Mouse (Mus musculus) forebrain, embryonic 15.5 days (tissue): Measurements from ENCODE around the gene Dyrk1a. TPM values are rescaled to one million over a fixed set of nuclear protein-coding genes. Genes with fewer than 3 reads are reported as not detected.

Experiments
- ATAC-seq: fragments of 200-750 bp; cut with Nextera tagmentation; replicated peaks from 2 replicates; pipeline ENCODE4 v1.8.0; 2017; ENCODE audit warnings: mild to moderate bottlenecking, moderate TSS enrichment, moderate library complexity
- H3K27ac ChIP-seq: fragments of 300-500 bp; sonication (generic); replicated peaks from 2 replicates; pipeline ENCODE4 v1.5.1; 2015; ENCODE audit warnings: mild to moderate bottlenecking, inconsistent platforms
- H3K27me3 ChIP-seq: fragments of 300-500 bp; sonication (generic); 2 replicates; pipeline ENCODE4 v1.6.1; 2015; ENCODE audit warnings: inconsistent platforms
- H3K36me3 ChIP-seq: fragments of 300-500 bp; sonication (generic); 2 replicates; pipeline ENCODE4 v1.6.1; 2015; ENCODE audit warnings: mild to moderate bottlenecking, inconsistent platforms
- H3K4me1 ChIP-seq: fragments of 300-500 bp; sonication (generic); 2 replicates; pipeline ENCODE4 v1.6.1; 2015; ENCODE audit warnings: inconsistent platforms
- H3K4me2 ChIP-seq: fragments of 300-500 bp; sonication (generic); replicated peaks from 2 replicates; pipeline ENCODE4 v1.6.1; 2015; ENCODE audit warnings: mild to moderate bottlenecking, inconsistent platforms
- H3K4me3 ChIP-seq: fragments of 300-500 bp; sonication (generic); 2 replicates; pipeline ENCODE4 v1.5.1; 2015; ENCODE audit warnings: mild to moderate bottlenecking, inconsistent platforms
- H3K9ac ChIP-seq: fragments of 300-500 bp; sonication (generic); replicated peaks from 2 replicates; pipeline ENCODE4 v1.6.1; 2015; ENCODE audit warnings: mild to moderate bottlenecking, inconsistent platforms
- H3K9me3 ChIP-seq: fragments of 300-500 bp; sonication (generic); 2 replicates; pipeline ENCODE4 v1.6.1; 2016; ENCODE audit warnings: inconsistent platforms
- WGBS: fragments of 180-500 bp; shearing (Covaris S2); methylation state at CpG from one replicate; pipeline ENCODE4 v1.1.7; 2015; ENCODE audit warnings: mixed read lengths; 5-methylcytosine and 5-hydroxymethylcytosine counted together
- polyA plus RNA-seq: library from polyadenylated mRNA; unstranded; fragments of >200 nt; fragmentation: Nextera tagmentation; extraction: Ambion mirVana; gene quantifications from 2 replicates; pipeline ENCODE4 v1.2.1, GENCODE M21; 2015

The Dyrk1a gene
- 12.3 and 12.8 TPM in 2 replicates for polyA plus RNA-seq

DNA sequence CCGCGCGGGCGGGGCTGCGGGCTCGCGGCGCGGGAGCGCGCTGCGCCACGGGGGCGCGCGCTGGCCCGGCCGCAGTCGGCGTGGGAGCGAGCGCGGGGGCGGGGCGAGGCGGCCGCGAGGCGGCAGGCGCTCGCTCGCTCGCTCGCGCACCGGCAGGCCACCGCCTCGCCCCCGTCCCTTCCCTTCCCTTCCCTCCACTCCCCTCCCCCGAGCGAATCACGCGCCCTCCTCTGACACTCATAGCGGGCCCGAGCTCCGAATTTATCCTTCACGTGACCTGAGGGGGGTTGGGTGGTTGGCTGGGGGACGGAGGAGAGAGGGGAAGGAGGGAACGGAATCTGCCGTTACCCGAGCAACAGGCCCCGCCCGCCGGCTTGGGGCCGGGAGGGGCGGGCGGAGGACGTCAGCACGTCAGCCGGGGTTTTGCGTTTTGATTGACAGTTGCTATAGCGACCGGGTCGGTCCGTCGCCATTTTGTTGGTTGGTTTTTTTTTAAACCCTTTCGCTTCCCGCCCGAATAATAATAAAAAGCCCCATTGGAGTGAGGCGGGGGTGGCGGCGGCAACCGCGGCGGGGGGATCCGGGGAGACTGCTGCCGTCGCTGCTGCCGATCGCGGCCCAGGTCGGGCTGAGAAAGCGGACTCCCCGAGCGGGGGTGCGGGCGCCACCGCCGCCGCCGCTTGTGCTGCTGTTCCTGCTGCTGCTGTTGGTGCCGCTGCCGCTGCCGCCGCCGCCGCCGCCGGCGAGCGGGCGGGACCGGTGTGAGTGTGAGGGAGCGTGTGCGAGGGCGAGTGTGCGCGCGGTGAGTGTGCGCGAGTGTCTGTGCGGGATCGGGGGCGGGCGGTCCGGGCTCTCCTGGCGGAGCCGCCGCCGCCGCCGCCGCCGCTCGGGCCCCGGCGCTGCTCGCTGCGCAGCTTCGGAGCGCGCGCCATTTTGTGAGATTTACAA, at the start of gene Dyrk1a:
Gene Dyrk1a, plus strand, starts transcription at position 782 of the 948 bp plus-strand sequence.
- under 1% methylated on average over 111 of the region's 133 CpGs for WGBS
- no peaks in the 10 kb centered on the region for H3K36me3 ChIP-seq
- H3K9ac ChIP-seq = peak within 1 kb of the TSS; percentile 95
- H3K27ac ChIP-seq = peak within 1 kb of the TSS; percentile 100
- H3K4me3 ChIP-seq = peak within 1 kb of the TSS; percentile 89
- peak within 1 kb of the TSS; percentile 55 for H3K4me2 ChIP-seq
- H3K4me1 ChIP-seq = peaks cover 31% of the 10 kb centered on the region
- H3K27me3 ChIP-seq = no peaks in the 10 kb centered on the region
- peak; percentile 91 for ATAC-seq
- no peaks in the 10 kb centered on the region for H3K9me3 ChIP-seq

DNA sequence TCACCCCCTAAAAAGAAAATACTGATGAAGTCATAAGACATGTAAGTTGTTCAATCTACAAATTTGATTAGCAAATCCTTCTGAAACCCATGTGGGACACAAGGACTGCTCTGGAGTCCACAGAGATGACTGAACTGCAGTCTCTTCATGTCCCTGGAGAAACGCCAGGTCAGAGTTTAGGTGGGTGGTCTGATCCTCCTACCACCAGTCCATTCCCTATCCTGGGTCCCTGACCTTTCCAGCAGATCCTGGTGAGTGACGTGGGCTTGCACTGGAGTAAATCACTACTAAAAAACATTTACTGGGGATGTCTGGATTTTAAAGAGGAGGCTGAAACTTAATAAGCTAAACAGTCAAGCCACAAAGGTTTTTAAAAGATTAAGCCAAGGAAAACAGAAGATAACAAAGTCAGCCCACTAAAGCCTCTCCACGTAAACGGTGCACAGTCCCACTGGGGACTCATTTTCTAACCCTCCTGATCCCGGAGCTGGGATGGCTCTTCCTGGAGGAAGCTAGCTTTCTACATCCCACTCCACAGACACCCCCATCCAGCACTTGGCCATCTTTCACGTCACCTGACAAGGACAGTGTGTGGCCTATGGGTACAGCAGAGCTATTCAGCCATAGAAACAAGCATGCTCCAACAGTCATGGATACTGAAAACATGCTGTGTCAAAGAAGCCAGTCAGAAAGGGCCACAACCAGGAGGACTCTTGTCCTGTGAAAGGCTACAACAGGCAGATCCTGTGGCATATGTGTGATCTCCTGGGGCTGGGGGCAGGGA, 46.0 kb upstream of the Dyrk1a start:
- Histone ChIP-seq H3K36me3 (no peaks in the 10 kb centered on the region), H3K9ac (no peak overlapping the region), H3K27ac (no peak overlapping the region), H3K27me3 (no peaks in the 10 kb centered on the region), H3K4me2 (no peak overlapping the region), H3K4me3 (no peak overlapping the region), H3K4me1 (peaks cover 31% of the 10 kb centered on the region), H3K9me3 (no peaks in the 10 kb centered on the region)
- 71% methylated on average over 6 of the region's 6 CpGs for WGBS
- no peak for ATAC-seq

DNA sequence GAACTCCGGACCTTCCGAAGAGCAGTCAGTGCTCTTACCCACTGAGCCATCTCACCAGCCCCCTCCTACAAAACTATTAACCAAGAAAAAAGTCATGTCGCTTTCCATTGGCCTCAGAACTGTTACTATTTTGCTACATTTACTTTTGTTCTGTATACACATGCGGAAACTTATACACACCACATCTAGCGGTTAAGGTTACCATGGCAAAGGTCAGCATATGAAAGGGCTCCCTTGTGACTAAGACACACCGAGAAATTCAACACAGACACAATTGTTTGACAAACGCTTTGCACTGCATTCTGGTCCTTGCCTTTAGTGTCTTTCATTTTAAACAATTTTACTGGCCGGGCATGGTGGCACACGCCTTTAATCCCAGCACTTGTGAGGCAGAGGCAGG, 45.1 kb upstream of the Dyrk1a start:
- Histone ChIP-seq H3K4me1 (peaks cover 31% of the 10 kb centered on the region), H3K27me3 (no peaks in the 10 kb centered on the region), H3K36me3 (no peaks in the 10 kb centered on the region), H3K4me3 (no peak overlapping the region), H3K9me3 (no peaks in the 10 kb centered on the region), H3K9ac (no peak overlapping the region), H3K27ac (no peak overlapping the region), H3K4me2 (peak overlapping the region; percentile 79; the same call in 1 of the 2 replicates)
- 82% methylated on average over 9 of the region's 9 CpGs for WGBS
- ATAC-seq = no peak

DNA sequence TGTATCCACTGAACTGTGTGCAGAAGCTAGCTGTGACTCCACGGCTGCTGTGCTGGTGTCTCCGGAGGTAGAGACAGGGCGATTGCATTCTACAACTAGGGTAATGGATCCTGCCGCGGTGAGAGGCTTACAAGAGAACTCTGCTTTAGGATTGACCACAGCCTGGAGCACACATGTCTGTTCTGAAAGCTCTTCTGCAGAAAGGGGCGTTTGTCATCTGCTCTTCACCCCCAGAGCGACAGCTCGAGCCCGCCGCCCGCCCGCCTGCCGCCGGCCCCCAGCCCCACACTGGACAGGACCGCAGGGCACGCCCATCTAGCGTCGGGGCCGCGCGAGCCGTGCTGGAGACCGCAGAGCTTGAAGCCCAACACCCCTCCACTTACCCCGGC, 43.9 kb upstream of the Dyrk1a start:
- H3K36me3 ChIP-seq = no peaks in the 10 kb centered on the region
- peak overlapping the region; percentile 87 for H3K9ac ChIP-seq
- H3K4me1 ChIP-seq = peaks cover 31% of the 10 kb centered on the region
- peak overlapping the region; percentile 95 for H3K4me3 ChIP-seq
- H3K9me3 ChIP-seq = no peaks in the 10 kb centered on the region
- H3K27me3 ChIP-seq = no peaks in the 10 kb centered on the region
- 0% methylated on average over 24 of the region's 24 CpGs for WGBS
- ATAC-seq = peak; percentile 76
- H3K4me2 ChIP-seq = peak overlapping the region; percentile 79
- H3K27ac ChIP-seq = peak overlapping the region; percentile 97

DNA sequence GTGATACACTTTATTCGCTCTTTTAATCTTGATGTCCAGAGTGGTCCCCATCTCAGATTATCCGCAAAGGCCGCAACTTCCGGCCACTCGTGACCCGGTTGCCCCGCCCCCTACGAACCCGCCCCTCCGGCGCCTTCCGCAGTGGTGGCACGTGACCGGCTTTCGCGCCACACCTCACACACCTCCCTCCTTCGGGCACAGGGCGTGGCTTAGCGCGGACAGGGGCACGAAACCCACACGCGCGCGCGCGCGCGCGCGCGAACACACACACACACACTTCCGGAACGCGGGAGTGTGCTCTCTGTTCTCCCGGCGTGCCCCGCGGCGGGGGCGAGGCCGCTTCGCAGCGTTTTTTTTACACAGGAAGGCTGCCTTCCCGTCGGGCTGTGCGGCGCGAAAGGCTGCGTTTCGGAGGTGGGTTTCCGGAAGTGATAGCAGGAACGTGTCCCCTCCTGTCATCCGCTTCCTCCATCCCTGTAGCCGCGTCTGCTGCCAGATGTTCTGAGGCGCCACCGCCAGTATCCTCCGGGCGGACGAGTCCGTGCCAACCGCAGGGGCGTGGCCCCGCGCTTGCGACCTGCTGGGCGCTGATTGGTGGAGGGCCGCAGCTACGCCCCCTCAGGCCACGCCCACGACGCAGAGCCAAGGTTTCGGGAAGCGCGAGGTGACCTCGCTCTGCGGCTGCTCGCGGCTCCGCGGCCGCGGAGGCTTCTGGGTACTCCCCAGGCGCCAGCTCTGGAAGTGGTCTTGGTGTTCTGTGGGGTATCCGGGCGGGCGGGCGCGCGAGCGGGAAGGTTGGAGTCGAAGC, 43.3 kb upstream of the Dyrk1a start, which contains the start of gene Vps26c:
Gene Vps26c, minus strand, starts transcription at position 487 of the 808 bp plus-strand sequence.
- ATAC-seq = peak; percentile 92
- WGBS = under 1% methylated on average over 93 of the region's 93 CpGs
- Histone ChIP-seq H3K36me3 (no peaks in the 10 kb centered on the region), H3K4me1 (peaks cover 30% of the 10 kb centered on the region), H3K9me3 (no peaks in the 10 kb centered on the region), H3K4me2 (peak within 1 kb of the TSS; percentile 79), H3K4me3 (peak within 1 kb of the TSS; percentile 95), H3K9ac (peak within 1 kb of the TSS; percentile 87), H3K27me3 (no peaks in the 10 kb centered on the region), H3K27ac (peak within 1 kb of the TSS; percentile 97)

DNA sequence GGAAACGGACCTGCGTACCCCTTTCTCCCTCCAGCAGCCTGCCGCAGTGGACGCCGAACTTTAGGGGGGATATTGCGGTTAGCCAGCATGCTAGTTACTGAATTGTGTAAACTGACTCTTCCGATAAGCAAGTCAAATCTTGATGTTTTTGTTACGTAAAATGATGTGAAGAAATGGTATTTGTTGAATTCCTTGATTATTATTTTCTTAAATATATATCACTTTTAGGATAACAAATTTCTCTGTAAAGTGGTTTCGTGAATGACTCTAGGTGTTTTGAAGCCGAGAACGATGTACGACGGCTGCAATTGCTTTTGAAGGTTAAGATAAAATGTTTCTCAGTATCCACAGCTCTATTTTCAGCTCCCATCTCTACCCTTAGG, 42.7 kb upstream of the Dyrk1a start:
- Histone ChIP-seq H3K4me2 (peak overlapping the region; percentile 79), H3K27ac (peak overlapping the region; percentile 97), H3K9ac (peak overlapping the region; percentile 87), H3K36me3 (no peaks in the 10 kb centered on the region), H3K9me3 (no peaks in the 10 kb centered on the region), H3K27me3 (no peaks in the 10 kb centered on the region), H3K4me3 (peak overlapping the region; percentile 95), H3K4me1 (peaks cover 26% of the 10 kb centered on the region)
- no peak for ATAC-seq
- WGBS = 6% methylated on average over 13 of the region's 13 CpGs

DNA sequence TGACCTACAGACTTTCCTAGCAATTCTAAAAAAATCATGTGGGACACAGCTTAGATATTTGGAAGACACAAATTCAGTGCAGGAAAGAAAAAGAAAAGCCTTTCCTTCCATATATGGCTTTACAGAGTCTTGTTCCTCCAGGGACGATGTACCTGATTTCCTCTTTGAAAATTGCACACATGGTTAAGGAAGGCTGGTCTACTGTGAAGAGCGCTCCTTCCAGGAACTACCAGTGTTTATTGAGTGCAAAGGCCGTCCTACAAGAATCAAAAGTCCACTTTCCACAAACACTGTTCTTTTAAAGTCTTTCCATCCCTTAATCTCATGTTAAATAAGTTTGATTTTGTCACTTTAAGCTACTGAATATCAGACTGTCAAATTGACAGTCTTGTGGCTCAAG, 42.3 kb upstream of the Dyrk1a start:
- Histone ChIP-seq H3K36me3 (no peaks in the 10 kb centered on the region), H3K4me1 (peaks cover 26% of the 10 kb centered on the region), H3K27ac (peak overlapping the region; percentile 97), H3K4me2 (peak overlapping the region; percentile 79), H3K27me3 (no peaks in the 10 kb centered on the region), H3K4me3 (peak overlapping the region; percentile 95), H3K9me3 (no peaks in the 10 kb centered on the region), H3K9ac (peak overlapping the region; percentile 87)
- WGBS = 66% methylated on average over 3 of the region's 3 CpGs
- no peak for ATAC-seq

DNA sequence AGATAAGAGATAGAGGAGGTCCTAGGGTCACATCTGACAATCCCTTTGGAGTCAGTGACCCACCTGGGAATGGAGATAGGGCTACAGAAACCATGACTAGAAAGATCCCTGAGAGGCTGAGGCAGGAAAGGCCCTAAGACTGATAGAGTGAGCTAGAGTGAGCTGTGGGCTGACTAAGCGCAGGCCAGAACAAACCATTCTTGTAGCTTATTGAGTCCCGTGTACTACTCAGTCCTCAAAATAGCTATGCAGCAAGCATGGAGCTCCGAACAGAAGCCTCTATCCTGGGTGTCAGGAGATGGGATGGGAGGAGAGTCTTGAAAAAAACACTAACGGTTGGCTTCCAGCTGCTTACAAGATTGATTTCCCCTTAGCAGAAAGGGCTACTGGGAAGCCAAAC, 38.5 kb upstream of the Dyrk1a start:
- Histone ChIP-seq H3K4me2 (no peak overlapping the region), H3K9me3 (no peaks in the 10 kb centered on the region), H3K4me1 (peaks cover 8% of the 10 kb centered on the region), H3K9ac (no peak overlapping the region), H3K27me3 (no peaks in the 10 kb centered on the region), H3K36me3 (no peaks in the 10 kb centered on the region), H3K27ac (no peak overlapping the region), H3K4me3 (no peak overlapping the region)
- ATAC-seq = no peak
- 92% methylated on average over 4 of the region's 4 CpGs for WGBS

DNA sequence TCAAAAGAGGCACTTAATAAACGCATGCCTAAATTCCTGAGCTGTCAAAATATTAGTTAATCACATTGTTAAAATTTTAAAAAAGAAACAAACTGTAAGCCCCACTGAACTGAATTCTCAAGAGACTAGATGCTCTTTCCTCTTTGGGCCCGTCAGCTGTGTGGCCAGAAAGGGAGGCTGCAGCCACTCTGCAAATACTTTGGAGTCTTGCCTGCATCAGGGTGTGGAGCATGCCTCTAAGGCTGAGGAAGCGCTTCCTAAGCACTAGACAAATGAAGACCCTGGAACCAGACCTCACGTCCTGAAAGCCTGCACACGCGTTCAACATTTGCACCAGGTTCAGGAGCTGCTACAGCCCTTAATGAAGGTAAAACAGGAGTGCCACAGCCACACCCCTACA, 36.1 kb upstream of the Dyrk1a start:
- WGBS = 71% methylated on average over 6 of the region's 6 CpGs
- H3K4me1 ChIP-seq = no peaks in the 10 kb centered on the region
- no peaks in the 10 kb centered on the region for H3K36me3 ChIP-seq
- ATAC-seq = no peak
- no peaks in the 10 kb centered on the region for H3K9me3 ChIP-seq
- no peak overlapping the region for H3K27ac ChIP-seq
- H3K4me2 ChIP-seq = no peak overlapping the region
- H3K27me3 ChIP-seq = no peaks in the 10 kb centered on the region
- H3K9ac ChIP-seq = no peak overlapping the region
- H3K4me3 ChIP-seq = no peak overlapping the region

DNA sequence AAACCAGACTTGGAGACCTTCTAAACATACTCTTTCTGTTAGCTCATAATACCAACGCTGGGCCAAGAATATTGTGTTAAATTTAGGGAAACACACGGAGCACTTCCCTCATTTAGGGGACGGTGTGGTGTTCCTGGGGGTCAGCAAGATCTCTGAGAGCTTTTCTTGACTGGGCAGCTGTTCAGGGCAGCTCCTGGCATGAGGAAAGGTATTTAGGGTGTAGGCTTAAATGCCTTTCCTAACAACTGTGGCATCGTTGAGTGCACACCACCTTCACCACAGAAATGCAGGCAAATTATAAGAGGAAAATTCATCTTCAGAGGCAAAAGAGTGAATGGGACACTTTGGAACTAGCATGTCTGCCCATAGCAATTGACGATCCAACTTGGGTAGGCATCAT, 34.1 kb upstream of the Dyrk1a start:
- 90% methylated on average over 5 of the region's 5 CpGs for WGBS
- Histone ChIP-seq H3K27ac (no peak overlapping the region), H3K9ac (no peak overlapping the region), H3K4me1 (no peaks in the 10 kb centered on the region), H3K4me3 (no peak overlapping the region), H3K27me3 (no peaks in the 10 kb centered on the region), H3K9me3 (no peaks in the 10 kb centered on the region), H3K4me2 (no peak overlapping the region), H3K36me3 (no peaks in the 10 kb centered on the region)
- ATAC-seq = no peak

DNA sequence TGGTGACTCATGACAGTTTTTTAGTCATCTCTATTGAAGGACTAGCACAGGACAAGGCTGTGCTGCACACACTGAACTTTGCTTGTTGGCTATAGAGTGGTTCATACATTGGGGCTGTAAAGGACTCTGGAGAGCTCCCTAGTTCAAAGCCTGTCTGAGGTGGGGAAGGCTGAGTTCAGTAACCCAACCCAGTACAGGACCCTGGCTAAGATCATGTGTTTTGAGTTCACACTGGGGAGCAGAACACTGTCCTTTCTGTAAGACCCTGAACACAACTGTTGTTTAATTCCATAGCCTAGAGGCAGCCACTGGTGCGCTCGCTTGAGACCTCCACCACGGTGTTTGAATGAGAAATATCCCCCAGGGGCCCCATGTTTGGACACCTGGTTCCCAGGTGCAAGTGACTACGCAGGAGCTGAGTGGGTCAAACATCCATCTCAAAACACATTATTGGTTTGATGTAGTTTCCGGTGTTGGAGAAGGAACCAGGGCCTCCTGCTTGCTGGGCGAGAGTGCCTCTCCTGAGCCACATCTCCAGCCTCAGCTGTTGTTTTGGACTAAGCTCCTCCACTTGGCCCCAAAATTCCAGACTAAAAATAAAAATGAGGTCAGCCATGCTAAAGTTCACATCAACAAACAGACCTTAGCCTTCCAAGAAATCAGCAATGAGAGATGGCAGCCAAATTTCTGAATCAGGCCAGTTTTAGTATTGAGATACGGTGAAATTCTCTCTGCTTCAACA, 33.2 kb upstream of the Dyrk1a start:
- no peaks in the 10 kb centered on the region for H3K4me1 ChIP-seq
- H3K9ac ChIP-seq = no peak overlapping the region
- WGBS = 87% methylated on average over 7 of the region's 7 CpGs
- no peak overlapping the region for H3K27ac ChIP-seq
- H3K36me3 ChIP-seq = no peaks in the 10 kb centered on the region
- H3K4me3 ChIP-seq = no peak overlapping the region
- H3K4me2 ChIP-seq = no peak overlapping the region
- no peaks in the 10 kb centered on the region for H3K27me3 ChIP-seq
- no peaks in the 10 kb centered on the region for H3K9me3 ChIP-seq
- no peak for ATAC-seq
